Mouse (Mus musculus): ENCODE measurements around the gene Speg.

Speg gene

DNA sequence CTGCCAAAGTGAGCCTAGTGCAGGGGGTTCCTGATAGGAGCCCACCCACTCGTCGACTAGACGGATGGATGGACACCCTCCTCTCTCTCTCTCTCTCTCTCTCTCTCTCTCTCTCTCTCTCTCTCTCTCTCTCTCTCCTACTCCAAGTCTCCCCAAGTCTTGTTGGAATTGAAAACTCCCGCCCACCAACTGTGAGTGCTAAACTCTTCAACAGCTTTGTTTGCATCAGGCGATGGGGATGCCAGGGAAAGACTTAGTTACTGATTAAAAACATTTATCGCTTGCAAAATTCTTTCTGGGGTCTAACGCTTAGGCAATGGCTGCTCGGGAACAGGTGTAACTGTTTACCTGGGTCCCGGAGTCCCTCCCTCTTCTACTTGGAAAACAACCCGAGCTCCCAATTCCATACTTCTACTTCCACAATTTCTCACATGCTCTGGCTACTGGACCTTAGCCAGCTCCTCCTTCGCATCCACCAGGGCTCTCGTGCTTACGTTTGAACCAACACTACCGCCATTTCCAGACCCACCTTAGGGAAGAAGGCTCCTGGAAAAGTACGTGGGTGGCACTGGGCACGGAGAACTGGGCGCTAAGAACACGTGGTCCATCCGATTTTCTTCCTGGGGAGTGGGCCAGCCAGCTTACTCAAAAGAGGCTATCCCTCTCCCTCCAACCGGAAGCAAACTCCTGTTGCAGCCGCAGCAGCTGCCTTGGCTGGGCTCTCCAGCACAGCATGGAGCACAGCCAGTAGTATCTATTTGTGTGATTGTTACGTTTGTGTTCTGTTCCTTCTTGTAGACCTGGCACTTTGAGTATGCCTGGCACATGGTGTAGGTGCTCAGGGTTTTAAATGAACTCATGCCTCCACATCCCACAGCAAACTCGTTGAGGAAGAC, 83.9 kb downstream of the Speg start:
- no peak for DNase-seq (ENCODE audit: low read depth, low spot score)

DNA sequence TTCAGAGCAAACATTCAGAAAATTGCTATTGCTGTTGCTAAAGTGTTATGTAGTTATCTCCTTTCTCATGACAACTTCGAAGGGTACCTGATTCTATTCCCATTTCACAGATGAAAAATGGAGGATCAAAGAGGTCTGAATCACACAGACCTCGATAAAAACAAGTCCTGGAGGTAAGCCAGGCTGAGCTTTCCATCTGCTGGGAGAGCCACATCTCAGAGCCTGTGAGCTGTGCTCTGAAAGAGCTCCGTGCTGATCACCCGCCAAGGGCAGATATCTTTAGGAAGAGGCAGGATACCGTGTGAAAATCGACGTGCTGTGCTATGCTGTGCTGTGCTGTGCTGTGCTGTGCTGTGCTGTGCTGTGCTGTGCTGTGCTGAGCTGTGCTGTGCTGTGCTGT, 85.2 kb downstream of the Speg start:
- no peak for DNase-seq (ENCODE audit: low read depth, low spot score)

DNA sequence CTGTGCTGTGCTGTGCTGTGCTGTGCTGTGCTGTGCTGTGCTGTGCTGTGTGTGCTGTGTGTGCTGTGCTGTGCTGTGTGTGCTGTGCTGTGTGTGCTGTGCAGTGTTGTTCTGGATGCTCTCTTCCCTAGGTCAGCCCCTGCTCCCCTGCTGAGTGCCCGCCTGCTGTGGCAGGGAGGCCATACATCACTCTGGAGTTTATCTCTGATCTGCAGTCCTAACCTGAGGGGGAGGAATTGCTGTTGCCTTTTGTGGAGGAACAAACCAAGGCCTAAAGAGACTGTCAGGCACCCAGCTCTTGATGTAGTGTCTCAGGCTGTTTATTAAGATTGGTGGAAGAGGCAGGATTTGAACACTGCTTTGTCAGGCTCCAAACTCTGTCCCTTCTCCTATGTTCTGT, 87.5 kb downstream of the Speg start:
- DNase-seq (ENCODE audit: low read depth, low spot score): no peak

DNA sequence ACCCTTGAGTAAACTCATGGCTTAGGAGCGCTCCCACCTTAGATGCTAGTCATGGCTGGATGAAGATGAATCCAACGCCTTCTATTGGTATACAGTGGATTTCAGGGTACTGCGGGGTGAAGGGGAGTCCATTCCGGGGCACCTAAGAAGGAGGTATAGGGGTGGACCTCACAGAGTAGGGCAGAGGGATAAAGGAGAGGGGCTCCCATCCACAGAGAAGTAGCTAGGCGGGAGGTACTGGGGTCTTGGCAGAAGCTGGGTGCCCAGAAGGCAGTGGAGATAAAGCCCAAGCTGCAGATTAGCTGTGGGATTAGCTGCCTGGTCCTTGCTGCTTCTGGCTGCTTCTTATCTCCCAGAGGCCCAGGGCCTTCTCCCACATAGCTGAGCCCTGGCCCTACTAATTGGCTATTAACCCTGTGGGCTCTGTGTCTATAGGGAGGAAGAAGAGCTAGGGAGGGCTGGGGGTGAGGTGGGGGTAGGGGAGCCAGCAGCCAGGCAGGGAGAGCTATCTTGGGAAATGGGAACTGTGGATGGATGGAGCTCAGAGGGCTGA, 88.6 kb downstream of the Speg start:
- no peak for DNase-seq (ENCODE audit: low read depth, low spot score)

DNA sequence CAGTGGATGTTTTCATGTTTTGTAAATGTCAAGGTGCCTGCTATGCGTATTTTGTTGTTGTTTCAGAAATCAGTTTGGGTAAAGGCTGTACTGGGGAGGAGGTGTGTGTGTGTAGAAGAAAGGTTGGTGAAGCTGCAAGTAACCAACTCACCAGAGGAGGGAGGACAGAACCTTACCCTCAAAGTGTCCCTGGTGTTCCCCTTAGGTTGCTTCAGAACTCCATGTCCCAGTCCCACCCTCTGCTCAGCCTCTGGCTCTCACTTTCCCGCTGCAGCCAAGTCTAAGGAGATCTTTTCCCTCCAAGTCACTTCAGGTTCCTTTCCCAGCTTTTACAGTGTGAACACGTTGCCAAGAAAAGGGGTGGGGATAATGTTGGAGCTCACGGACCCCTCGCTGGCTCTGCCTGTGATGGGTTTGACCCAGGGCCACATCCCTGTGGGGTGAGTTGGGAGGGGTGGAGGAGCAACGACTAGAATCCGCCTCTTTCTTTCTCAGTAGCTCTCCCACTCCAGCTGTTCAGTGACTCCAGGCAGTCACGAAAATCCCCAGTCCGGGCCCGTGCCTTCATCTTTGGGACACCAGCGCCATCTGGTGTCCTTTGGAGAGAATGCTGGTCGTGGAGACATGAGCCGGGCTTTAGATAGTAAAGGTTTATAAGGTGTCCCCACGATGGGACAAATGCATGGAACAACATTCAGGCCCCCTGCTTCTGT, 92.3 kb downstream of the Speg start:
- DNase-seq (ENCODE audit: low read depth, low spot score): peak; percentile 88

DNA sequence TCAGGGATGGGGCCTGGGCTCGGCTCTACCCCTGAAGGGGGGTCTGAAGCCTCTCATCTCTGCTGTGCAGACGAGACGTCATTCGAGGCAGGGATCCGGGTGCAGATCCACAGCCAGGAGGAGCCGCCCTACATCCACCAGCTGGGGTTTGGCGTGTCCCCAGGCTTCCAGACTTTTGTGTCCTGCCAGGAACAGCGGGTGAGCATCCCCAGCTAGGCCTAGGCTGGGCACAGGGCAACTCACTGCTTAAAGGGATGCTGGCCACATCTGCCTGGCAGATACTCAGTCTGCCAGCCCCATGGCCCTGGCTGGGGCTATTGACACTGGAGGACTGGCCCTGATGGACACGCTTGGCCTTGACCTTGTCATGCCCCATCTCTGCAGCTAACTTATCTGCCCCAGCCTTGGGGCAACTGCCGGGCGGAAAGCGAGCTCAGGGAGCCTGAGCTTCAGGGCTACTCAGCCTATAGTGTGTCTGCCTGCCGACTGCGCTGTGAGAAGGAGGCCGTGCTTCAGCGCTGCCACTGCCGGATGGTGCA, 94.3 kb downstream of the Speg start:
- DNase-seq (ENCODE audit: low read depth, low spot score): no peak

DNA sequence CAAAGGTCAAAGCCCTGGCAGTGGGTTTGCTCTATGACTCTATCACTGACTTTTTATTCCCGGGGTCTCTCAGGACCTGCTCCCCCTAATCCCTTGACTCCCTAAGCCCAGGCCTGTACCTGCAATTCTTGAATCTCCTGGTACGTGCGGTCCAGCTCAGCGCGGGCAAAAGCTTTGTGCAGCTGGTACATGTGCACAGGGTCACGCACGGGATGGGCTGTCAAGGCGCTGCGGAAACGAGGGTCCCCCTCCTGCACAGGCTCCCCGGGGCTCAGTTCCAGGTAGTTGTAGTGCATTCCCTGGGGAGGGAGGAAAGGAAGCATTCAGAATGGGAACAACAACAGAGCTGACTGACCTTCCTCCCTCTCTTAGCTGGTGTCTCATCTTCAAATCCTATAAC, 101.3 kb downstream of the Speg start:
- DNase-seq (ENCODE audit: low read depth, low spot score): no peak

DNA sequence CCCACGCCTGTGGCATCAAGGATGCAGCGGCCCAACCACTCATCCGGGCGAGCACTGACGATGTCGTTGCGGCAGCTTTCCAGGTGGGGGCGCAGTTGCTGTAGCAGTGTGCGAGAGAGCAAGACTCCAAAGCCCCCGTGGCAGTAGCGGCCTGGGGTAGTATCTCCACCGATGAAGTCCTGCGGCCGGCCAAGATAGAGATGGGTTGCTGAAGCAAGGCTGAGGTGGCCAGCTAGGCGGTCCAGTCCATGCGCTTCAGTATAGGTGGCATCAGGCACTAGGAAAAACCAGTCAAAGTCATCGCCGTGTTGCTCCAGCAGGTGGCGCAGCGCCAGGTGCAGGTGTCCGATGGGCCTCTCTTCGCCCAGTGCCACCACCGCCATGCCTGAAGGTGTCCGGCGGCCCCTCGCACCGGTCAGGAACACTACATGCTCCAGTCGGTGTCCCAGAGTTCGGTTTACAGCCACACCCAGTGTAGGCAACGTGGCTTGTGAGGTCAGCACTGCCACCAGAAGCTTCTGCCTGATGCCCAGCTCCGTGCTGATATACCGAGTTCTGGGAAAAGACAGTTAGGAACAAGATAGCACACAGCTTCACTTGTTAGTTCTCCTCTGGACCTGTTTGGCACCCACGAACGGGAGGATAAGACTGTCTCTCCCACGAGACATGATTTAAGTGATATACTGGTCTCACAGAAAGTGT, 102.3 kb downstream of the Speg start:
- peak; percentile 77 for DNase-seq (ENCODE audit: low read depth, low spot score)

DNA sequence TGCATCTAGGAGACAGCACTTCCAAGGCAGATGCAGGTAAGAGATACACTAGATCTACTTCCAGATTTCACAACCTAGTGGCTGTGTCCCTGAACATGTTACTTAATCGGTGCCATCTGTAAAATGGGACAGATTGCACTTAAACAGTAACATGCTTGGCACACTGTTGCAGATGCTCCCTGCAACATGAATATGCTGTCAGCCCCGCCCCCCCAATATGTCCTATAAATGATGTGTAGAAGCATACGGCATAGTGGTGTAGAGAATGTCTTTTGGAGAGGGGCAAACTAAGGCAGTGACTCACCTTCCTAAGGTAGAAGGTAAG, 102.8 kb downstream of the Speg start:
- DNase-seq (ENCODE audit: low read depth, low spot score): peak; percentile 54

DNA sequence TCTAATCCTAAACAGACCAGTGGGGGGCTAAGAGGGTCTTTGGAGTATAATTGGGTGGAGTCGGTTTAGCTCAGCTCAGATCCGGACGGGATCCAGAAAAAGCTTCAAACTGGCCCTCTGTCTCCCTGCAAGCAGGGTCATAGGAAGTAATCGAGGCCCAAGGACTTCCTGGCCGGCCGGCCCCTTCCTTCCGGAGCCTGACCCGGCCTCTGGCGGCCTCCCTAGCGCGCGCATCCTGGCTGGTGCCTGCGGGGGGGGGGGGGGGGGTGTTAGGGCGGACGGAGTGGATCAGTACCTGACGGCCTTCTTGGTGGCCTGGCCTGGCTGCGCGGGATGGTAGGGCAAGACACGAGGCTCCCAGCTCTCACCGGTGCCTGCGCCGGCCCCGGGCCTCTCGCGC, 103.4 kb downstream of the Speg start:
- peak; percentile 69 for DNase-seq (ENCODE audit: low read depth, low spot score)

DNA sequence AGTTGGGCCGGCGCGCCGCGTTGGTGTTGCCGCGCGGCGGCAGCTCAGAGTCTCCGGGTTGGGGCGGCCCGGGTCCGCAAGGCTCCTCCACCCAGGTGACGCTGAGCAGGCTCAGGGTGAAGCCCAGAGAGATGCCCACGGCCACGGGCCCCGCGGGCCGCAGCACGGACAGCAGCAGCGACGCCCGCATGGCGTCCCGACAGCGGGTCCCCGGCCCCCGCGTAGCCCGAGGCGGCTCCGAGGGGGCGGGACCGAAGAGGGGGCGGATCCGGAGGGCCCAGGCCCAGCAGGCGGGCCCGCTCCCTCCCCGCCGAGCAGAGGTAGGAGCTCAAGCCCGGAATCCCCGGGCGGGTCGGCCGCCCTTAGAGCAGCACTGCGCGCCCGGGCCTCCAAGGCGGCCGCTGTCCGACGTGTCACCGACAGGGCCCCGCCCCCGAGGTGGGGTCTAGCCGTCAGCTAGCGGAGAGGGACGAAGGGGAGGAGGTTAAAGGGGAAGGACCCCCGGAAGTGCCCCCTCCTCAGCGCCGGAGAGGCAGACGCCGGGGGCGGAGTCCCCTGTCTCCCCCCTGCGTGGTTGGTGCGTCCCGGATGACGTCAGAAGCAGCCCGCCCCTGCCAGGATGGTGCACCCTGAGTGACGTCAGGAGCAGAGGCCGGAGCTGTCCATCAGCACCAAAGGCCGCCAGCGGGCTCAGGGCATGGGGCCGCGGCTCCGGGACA, 104.0 kb downstream of the Speg start, which contains the start of the genes Chpf and Tmem198:
TSS of gene Chpf (minus strand) at position 392 of the 719 bp plus-strand sequence.
TSS of gene Tmem198 (plus strand) at position 617 of the 719 bp plus-strand sequence.
- peak; percentile 96 for DNase-seq (ENCODE audit: low read depth, low spot score)

DNA sequence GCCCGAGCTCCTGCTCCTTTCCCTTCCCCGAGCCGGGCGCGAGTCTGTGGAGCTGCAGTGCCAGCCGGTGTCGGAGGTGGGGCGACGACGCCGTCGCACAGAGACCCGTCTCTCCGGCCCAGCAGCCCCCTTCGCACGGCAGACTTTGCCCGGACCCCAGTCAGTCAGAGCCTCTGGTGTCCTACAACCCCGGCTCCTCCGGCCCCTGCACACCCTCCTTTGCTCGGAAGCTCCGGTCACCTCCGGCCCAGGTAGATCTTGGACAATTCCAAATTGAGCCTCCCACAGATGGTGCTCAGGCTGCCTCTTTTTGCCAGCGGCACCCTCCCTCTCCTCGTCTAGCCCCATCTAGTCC, 104.5 kb downstream of the Speg start:
- DNase-seq (ENCODE audit: low read depth, low spot score): no peak

DNA sequence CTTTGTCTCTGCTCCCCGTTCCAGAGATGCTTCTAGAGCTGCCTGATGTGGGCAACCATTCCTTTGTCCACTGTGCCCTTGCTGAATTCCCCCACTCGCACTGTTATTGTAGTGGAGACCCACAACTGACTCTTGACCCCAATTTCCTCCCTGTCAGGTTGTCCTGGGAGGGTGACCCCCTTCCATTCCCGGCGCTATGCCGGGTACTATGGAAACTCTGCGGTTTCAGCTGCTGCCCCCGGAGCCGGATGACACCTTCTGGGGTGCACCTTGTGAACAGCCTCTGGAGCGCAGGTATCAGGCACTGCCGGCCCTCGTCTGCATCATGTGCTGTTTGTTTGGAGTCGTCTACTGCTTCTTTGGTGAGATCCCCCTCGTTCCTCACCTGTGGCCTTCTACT, 104.9 kb downstream of the Speg start:
- no peak for DNase-seq (ENCODE audit: low read depth, low spot score)

DNA sequence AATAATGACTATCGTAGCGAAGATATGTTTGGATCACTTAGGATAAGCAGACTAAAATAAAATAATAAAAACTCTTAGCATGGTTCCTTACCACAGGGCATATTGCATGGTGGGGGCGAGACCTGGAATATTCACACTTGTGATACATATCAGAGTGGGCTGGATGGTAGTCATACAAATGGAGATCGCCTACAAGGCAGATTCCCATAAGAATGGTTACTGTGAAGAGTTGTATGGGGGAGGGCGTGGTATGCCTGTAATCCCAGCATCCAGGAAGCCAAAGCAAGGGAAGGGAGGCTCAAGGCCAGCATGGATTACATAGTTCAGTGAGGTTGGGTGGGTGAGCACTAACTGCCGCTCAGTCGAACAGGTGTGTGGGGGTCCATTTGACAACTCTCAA, 105.6 kb downstream of the Speg start:
- DNase-seq (ENCODE audit: low read depth, low spot score): no peak

All from 3T3-L1 (cell line).